Mouse (Mus musculus): ENCODE results near the gene Kcnh7. TPM values are rescaled to one million over a fixed set of nuclear protein-coding genes. Genes with fewer than 3 reads are reported as not detected.
"Not testable (repeated sequence)": the region's sequence is repeated elsewhere in the genome, so short reads cannot be mapped to it uniquely, and the experiment has no call there.

Gene Kcnh7
- total RNA-seq, 1 experiment from 2014 or later, result not detected

DNA sequence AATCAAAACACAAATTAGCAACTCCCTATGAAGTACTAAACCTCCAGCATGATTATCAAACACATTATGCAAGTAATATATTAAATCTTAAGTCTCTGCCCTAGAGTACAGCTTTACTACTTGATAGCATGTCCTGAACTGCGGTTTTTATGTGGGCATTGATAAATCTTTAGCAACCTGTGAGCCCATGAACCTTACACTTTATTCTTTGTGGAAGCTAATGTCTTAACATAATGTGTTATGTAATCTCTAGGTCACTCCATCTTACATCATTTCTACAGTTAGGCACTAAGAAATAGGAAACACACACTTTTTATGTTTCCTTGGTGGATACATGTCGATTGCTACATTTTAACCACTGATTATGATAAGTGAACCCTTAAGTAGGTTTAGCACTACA is 437.8 kb downstream of the Kcnh7 start:
- ATAC-seq (ENCODE audit: extremely low read depth, insufficient number of reproducible peaks, low FRiP score, poor library complexity, severe bottlenecking), result no peak

DNA sequence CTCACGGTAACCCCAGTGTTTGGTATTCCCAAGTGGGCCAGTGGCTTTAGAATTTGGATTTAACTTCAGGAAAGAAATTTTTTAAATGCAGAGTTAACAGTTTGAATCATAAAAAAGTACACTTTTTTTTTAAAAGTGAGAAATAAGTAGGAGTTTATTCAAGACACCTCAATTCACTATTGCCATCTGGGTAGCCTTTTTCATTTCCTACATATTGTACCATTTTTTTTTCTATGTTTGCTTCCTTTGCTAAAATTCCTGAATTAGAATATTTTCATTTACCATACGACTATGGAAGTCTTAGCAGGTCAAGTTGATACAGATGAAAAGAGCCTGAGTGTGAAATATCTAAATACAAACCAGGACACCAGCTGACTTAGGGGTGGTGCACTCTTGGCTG is 441.0 kb downstream of the Kcnh7 start:
- ATAC-seq (ENCODE audit: extremely low read depth, insufficient number of reproducible peaks, low FRiP score, poor library complexity, severe bottlenecking), result no peak

DNA sequence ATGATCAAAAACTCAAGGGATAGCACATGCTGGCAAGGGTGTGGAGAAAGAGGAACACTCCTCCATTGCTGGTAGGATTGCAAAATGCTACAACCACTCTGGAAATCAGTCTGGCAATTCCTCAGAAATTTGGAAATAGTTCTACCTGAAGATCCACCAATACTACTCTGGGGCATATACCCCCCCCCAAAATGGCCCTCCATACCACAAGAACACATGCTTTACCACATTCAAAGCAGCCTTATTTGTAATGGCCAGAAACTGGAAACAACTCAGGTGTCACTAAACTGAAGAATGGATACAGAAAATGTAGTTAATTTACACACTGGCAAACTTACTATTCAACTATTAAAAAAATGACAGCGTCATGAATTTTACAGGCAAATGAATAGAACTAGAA is 453.4 kb downstream of the Kcnh7 start:
- ATAC-seq (ENCODE audit: extremely low read depth, insufficient number of reproducible peaks, low FRiP score, poor library complexity, severe bottlenecking), result no peak

DNA sequence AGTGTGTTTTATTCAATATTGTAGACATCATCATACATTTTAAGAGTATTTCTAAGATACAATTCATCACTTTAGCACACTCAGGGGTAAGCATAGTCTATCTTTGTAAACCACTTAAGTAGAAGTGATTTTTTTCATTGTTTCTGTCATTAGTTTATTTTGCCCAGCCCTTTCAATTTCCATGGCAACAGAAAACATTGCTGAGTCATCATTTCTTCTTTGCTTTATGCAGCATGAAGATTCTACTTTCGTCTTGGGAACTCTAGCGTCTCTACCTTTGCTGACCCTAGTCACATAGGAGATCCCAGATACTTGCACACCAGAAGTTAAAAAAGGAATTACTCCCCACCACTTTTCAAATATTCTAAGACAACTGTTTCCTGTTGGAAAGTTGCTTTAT is 456.4 kb downstream of the Kcnh7 start:
- no peak for ATAC-seq (ENCODE audit: extremely low read depth, insufficient number of reproducible peaks, low FRiP score, poor library complexity, severe bottlenecking)

DNA sequence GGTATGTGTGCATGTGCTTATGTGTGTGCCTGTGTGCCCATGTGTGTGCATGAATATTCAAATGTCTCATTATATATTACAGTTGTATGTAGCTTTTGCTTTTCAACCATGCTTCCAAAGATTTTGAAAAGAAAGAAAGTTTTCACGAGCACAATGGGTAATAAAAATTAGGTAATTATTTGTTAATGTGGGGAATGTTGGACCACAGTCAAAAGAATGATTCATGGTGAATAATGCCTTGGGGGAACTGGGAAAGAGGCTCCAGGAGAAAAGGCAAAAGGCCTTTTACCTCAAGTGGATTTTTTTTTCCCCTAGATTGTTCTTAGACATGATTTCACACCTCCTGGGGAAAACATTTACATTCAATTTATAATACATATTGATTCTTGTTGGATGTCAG is 458.1 kb downstream of the Kcnh7 start:
- no peak for ATAC-seq (ENCODE audit: extremely low read depth, insufficient number of reproducible peaks, low FRiP score, poor library complexity, severe bottlenecking)

DNA sequence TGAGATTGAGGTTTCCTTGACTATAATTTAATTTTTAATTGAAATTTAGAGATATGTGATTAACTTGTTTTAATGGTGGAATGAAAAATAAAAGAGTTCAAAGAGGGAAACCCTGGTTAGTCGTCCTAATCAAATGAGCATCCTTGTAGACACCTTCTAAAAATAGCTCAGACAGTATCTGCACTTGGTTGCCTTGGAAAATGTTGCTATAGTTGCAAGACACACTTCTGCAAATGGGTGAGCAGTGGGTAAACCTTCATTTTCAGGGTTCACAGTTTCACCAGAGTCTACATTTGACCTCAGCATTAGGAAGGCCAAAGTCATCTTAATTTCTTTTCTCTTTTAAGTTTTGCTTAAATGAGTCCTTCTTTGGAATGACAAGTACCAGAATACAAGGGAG is 465.7 kb downstream of the Kcnh7 start:
- ATAC-seq (ENCODE audit: extremely low read depth, insufficient number of reproducible peaks, low FRiP score, poor library complexity, severe bottlenecking), result no peak

DNA sequence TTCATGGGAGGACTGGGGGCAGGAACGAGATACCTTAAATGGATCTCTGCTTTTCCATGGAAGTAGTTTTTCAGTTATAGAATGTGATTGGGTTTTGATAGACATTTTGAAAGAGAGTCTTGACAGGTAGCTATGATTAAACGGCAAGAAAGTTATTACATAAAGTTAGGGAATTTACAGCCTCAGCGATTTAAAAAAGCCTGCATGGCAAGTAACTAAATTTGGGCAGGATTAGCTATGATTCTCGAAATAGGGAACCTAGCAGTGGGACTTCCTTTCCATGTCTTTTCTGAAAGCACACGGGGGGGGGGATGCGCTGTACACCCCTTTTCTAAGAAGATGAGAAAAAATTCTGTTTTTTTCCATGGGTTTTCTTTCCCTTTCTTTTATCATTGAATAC is 466.8 kb downstream of the Kcnh7 start:
- no peak for ATAC-seq (ENCODE audit: extremely low read depth, insufficient number of reproducible peaks, low FRiP score, poor library complexity, severe bottlenecking)

DNA sequence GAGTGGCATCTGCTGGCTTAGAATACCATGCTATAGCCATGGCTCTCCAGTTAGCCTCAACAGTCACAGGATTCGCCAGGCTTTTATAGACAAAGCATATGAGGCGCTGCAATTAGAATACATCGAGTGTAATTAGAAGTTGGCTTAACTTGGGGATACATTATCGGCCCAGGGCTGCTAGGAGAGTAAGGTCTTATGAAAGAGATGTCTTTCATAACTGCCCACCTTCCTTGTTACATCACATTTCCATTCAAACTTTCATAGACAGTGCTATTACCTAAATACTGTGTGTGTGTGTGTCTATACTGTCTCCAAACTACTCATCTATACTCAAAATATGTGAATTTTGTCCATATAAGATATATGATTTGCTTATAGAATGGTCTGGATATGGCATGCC is 468.8 kb downstream of the Kcnh7 start:
- ATAC-seq (ENCODE audit: extremely low read depth, insufficient number of reproducible peaks, low FRiP score, poor library complexity, severe bottlenecking), result no peak

DNA sequence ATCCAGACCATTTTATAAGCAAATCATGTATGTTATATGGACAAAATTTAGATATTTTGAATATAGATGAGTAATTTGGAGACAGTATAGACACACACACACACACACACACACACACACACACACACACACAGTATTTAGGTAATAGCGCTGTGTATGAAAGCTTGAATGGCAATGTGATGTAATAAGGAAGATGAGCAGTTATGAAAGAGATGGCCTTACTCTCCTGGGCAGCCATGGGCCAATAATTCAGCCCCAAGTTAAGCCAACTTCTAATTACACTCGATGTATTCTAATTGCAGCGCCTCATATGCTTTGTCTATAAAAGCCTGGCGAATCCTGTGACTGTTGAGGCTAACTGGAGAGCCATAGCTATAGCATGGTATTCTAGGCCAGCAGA is 469.7 kb downstream of the Kcnh7 start:
- ATAC-seq (ENCODE audit: extremely low read depth, insufficient number of reproducible peaks, low FRiP score, poor library complexity, severe bottlenecking), result not testable (repeated sequence)

DNA sequence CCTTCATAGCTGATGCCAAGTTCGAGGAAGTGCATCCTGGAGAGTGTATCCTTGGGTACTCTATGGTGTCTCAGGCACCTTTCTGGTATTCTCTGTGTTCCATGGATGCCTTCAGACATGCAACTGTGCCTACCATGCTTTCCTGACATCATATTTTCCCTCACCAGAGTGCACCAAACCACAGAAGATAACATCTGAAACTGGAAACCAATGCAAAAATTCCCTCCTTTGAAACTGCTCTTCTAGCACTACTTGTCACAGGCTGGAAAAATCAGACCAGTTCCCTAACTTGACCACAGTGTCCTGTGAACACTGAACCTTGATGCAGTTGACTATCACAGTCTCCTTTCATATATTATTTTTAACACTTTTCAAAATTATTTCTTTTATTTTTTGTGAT is 474.5 kb downstream of the Kcnh7 start:
- ATAC-seq (ENCODE audit: extremely low read depth, insufficient number of reproducible peaks, low FRiP score, poor library complexity, severe bottlenecking), result no peak

DNA sequence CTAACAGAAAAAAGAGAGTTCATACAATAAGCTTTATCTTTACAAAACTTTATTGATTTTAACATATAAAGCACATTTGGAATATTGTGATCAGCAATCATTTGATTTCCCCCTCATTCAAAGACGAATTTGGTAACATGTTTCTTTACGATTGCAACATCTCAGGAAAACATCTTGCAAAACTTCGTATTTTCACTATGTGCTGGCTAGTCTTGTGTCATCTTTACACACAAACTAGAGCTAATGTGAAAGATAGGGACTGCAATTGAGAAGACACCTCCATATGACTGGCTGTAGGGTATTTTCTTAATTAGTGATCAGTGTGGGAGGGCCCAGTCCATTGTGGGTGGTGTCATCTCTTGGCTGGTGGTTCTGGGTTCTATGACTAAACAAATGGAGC is 477.8 kb downstream of the Kcnh7 start:
- ATAC-seq (ENCODE audit: extremely low read depth, insufficient number of reproducible peaks, low FRiP score, poor library complexity, severe bottlenecking), result no peak

DNA sequence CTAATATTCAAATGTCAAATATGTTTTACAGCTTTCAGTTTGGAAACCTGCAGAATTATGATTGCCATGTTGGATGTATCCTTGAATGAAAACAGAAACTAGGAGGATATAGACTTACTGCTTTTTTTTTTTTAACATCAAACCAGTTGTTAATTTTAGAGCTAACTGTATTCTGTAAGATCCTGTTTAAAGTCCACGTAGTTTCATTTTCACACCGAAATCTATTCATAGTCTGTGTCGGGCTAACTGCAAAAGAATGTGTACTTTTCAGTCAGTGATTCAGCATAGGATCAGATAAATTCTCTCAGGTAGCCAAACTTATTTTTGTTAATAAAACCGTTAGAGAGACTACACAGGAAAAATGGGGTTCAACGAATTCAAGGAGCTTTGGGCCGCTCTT is 498.2 kb downstream of the Kcnh7 start:
- ATAC-seq (ENCODE audit: extremely low read depth, insufficient number of reproducible peaks, low FRiP score, poor library complexity, severe bottlenecking), result no peak

DNA sequence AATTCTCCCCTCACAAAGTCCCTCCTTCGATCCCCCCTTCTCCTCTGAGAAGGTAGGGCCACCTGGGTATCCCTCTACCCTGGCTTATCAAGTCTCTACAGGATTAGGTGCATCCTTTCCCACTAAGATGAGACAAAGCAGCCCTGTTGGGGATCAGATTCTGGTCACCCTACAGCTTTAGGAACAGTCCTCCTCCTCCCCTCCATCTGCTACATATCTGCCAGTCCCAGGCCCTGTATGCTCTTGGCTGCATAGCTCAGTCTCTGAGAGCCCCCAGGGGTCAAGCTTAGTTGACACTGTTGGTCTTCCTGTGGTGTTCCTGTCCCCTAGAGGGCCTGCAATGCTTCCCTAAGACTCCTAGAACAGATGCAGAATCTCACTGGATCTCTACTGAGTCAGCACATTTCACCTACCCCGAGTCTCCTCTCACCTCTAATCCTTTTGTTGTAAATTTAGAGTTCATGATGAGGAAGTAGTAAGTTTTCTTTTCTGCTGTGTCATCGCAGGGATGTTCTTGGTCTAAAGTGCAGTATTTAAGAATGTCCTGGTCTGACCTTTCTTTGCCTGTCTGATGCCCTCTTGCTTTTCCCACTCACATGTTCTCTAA is 499.0 kb downstream of the Kcnh7 start:
- ATAC-seq (ENCODE audit: extremely low read depth, insufficient number of reproducible peaks, low FRiP score, poor library complexity, severe bottlenecking), result peak; percentile 69

DNA sequence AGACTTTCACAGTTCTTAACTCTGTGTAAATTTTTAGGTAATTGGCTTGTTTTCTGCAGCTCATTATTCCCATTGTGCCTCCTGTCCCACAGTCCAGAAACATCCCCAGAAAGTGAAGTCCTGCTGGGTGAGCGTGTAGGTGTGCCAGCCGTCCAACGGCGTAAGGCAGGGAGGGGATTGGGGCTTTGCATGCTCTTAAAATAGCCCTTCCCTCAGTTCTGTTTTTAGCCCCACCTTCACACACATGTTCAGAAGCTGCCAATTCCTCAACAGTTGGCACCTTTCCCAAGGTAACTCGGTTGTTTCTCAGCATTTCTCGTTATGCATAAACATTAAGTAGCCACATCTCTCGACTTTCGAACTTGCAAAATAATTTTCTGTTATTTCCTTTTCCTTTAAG is 502.4 kb downstream of the Kcnh7 start:
- ATAC-seq (ENCODE audit: extremely low read depth, insufficient number of reproducible peaks, low FRiP score, poor library complexity, severe bottlenecking), result no peak

DNA sequence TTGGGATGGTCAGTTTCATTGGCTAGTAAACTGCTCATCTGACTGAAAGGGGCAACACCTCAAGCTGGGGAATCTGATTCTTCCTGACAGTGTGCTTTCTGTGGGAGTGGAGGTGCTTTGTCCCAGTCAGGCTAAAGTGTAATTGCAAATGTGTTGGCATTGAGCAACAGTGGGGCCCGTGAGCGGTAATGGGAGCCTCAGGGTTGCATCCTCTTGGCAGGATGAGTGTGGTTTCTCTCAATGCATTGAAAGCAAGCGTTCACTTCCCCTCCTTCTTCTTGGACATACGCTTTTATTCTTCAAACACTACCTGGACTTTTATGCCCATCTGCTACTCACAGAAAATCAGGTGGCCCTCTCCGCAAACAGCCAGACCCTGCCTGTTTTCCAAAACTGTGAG is 511.3 kb downstream of the Kcnh7 start:
- ATAC-seq (ENCODE audit: extremely low read depth, insufficient number of reproducible peaks, low FRiP score, poor library complexity, severe bottlenecking), result 0 out of 2 replicates have a peak, but pooled peaks have one; percentile 46

DNA sequence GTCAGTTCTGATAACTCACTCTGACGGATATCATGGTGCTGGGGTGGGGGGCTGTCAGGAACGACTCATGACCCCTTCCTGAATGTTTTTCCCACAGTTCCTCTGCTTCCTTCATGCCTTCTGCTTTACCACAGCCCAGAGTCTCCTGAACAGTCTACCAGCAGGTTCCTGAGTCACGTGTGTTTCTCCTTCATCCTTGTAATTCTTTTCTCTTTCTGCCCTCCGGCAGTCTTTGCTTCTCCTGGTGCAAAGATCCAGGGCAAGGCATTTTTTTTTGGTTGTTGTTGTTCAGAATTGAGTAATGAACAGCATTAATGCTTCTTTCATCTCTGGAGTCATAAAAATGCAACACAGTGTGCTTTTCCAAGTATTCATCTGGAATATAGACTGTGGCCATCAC is 513.3 kb downstream of the Kcnh7 start:
- no peak for ATAC-seq (ENCODE audit: extremely low read depth, insufficient number of reproducible peaks, low FRiP score, poor library complexity, severe bottlenecking)

DNA sequence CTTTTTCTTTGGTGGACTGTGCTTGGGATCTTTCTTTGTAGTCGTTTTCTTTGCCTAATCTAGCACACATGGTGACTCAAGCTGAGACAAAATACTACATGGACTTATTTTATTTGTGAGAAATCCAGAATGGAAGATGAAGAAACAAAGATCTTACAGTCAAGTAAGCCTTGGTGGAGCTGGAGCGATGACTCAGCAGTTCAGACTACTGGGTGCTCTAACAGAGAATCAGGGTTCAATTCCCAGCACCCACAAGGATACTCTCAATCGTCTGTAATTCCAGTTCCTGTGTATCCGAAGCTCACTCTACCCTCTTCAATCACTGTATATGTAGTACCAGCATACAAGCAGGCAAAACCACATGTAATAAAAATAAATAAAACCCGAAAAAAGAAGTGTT is 513.8 kb downstream of the Kcnh7 start:
- no peak for ATAC-seq (ENCODE audit: extremely low read depth, insufficient number of reproducible peaks, low FRiP score, poor library complexity, severe bottlenecking)

DNA sequence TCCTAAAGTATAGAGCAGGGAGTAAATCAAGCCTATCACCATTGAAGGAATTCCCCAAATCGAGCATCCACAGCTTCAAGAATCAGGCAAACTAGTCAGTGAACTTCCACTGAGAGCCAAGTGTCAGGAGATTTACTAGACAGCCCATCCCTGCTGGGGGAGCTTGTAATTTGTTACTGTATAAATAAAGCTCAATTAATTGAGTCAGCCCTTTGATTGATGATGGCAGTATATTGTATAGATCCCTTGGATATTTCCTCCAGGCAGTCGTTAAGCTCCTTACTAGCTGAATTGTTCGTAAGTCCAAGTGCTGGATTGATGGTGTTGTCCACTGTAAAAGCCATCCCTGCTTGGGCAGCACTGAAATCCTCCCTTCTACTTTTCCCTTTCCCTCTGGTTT is 514.2 kb downstream of the Kcnh7 start:
- no peak for ATAC-seq (ENCODE audit: extremely low read depth, insufficient number of reproducible peaks, low FRiP score, poor library complexity, severe bottlenecking)

DNA sequence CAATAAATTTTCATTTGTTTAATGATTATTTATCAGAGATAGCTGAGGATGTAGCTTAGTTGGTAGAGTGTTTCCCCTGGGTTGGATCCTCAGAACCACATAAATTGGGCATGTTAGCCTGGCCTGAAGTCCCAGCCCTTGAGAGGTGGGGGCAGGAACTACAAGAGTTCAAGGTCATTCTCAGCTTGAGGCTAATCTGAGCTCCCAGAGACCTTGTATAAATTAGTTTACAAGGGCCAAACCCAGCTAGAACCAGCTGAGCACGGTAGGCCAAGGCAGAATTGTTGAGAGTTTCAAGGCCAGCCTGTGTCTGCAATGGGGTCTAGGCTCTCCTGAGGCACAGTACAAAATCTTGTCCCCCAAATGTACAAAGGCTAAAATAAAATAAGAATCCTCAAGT is 518.6 kb downstream of the Kcnh7 start:
- ATAC-seq (ENCODE audit: extremely low read depth, insufficient number of reproducible peaks, low FRiP score, poor library complexity, severe bottlenecking), result no peak

DNA sequence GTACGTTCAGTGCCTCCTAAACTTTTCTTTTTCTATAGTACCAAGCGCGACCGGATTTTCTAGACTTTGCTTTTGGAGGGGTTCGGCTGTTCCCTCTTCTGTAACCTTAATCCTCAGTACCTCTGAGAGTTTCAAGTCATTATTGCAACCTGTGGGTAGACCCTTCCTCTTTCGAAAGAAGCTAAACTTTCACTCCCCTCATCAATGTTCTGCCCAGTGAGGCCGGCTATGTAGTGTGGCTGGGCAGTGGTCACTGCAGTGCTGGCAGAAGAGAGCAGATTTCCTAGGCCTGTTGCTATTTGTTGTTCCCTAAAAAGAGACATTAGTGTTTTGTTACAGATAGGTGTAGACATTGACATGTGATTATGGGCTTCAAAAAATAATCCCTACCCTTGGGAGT is 519.2 kb downstream of the Kcnh7 start:
- ATAC-seq (ENCODE audit: extremely low read depth, insufficient number of reproducible peaks, low FRiP score, poor library complexity, severe bottlenecking), result no peak

DNA sequence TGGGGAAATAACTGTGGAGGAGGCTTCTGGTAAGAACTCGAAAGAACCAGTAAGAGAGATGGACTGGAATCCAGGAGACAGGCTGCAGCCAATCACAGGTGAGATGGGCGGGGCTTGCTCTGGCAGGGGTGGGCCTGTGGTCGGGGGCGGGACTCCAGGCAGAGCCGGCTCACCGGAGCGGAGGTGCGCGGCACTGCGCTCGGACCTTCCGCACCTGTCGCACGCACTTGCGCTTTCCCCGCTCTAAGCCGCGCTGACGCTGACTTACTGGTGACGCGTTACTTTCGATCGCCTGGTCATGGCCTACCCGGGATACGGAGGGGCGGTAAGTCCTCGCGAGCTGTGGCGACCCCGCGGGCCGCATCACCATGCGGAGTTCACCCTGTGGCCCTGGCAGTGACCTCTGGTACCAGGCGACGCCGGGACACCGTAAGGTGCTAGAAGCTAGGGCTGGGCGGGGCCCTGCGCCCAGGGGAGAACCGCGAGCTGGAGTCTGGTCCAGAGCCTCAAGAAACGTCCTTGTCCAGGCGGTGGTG is 519.9 kb downstream of the Kcnh7 start, which contains the start of gene Gca:
Gene Gca (plus strand): TSS at position 151 of the 536 bp plus-strand sequence.
- peak; percentile 98 for ATAC-seq (ENCODE audit: extremely low read depth, insufficient number of reproducible peaks, low FRiP score, poor library complexity, severe bottlenecking)

Measured in neutrophil, adult 5-6 weeks (primary cell).